Mouse (Mus musculus): Measurements from ENCODE around the gene Huwe1.

Huwe1 gene

DNA sequence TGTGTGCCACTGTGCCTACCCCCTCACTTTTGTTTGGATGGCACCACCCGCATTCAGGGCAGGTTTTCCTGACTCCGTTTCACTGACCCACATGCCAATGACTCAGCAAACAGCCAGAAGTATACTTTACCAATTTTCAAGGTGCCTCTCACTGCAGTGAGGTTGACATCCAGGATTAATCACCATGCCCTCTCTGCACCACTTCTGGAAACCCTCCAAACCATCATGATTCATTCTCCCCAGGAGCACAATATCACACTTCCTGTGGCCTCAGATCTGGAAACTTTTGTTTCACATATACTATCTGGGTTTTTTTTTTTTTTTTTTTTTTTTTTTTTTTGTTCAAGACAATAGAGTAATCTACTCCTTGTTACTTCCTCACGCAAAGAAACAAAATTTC, 150.6 kb downstream of the Huwe1 start:
- no peak for DNase-seq (ENCODE audit: low spot score)
